Mouse (Mus musculus): ENCODE measurements at regions not wholly inside any gene's neighbourhood (a gene's known extent, or its start where the extent isn't known, plus 50 kb on each side); places are given as distances from the start of the nearest gene placed in this dataset.

- TF ChIP-seq SIN3A (IDR thresholded peaks at IDR 0.05; ENCODE audit: low read length) (no peak), BHLHE40 (IDR thresholded peaks at IDR 0.05; ENCODE audit: borderline replicate concordance, low read depth, low read length) (no peak), CTCF (IDR thresholded peaks at IDR 0.05 in 2 of 3, conservative IDR thresholded peaks at IDR 0.05 in 1 of 3; ENCODE audit: control insufficient read depth in 1 of 3, insufficient read depth in 1 of 3, low read depth in 2 of 3, low read length in 3 of 3, poor library complexity in 1 of 3, severe bottlenecking in 1 of 3) (no peak), POLR2A (IDR thresholded peaks at IDR 0.05; ENCODE audit: control insufficient read depth in 1 of 2, insufficient read depth in 1 of 2, low read depth in 1 of 2, low read length in 2 of 2, poor library complexity in 1 of 2) (no peak), TAL1 (IDR thresholded peaks at IDR 0.05; ENCODE audit: low read length) (no peak), ZMIZ1 (IDR thresholded peaks at IDR 0.05; ENCODE audit: low read depth, low read length) (no peak)
These were observed 246.4 kb downstream of the Ttll7 start for GRCm38 (mm10) chr3:147098611-147099010.

All from MEL (cell line).